In genomic region chr16:38005471-38005870, GRCm38 (mm10) we compare ENCODE assay signal across 22 mouse cellular contexts.
DNase-seq lines count a peak whose midpoint lies in the region; ATAC-seq lines count a peak whose summit lies in the region.
"Had no signal": no experiment of that assay in that cellular context is flagged by ENCODE, and none has a peak within 500 bp of the region (broad histone marks: within the 10 kb centered on the region; RNA-seq: fewer than 3 reads in every experiment).

No protein-coding gene starts in this region.

- 78% methylated on average over 10 of the region's 10 CpGs for WGBS in intestine, embryonic 14.5 days
- 82% methylated on average over 10 of the region's 10 CpGs for WGBS in intestine, embryonic 15.5 days
- 86% methylated on average over 10 of the region's 10 CpGs for WGBS in midbrain, embryonic 10.5 days

- H3K9me3 ChIP-seq in intestine, embryonic 14.5 days (ENCODE audit: control insufficient read depth, low read length): no peaks in the 10 kb centered on the region
- H3K9me3 ChIP-seq in intestine, embryonic 15.5 days: no peaks in the 10 kb centered on the region
- no peaks in the 10 kb centered on the region for H3K9me3 ChIP-seq in midbrain, embryonic 10.5 days (replicated peaks)
- H3K9me3 ChIP-seq: forebrain, embryonic 15.5 days; G1E; heart, embryonic 13.5 days; hindbrain, embryonic 10.5 days; hindbrain, embryonic 13.5 days had no signal

- no peak overlapping the region for H3K4me2 ChIP-seq in intestine, embryonic 14.5 days (ENCODE audit: low read length)
- H3K4me2 ChIP-seq in intestine, embryonic 15.5 days (replicated peaks): no peak overlapping the region
- H3K4me2 ChIP-seq: forebrain, embryonic 15.5 days; heart, embryonic 13.5 days; hindbrain, embryonic 13.5 days had no signal

- H3K4me3 ChIP-seq in intestine, embryonic 14.5 days (ENCODE audit: low read depth, low read length): no peak overlapping the region
- H3K4me3 ChIP-seq in intestine, embryonic 15.5 days (replicated peaks): no peak overlapping the region
- H3K4me3 ChIP-seq in midbrain, embryonic 10.5 days: no peak overlapping the region
- H3K4me3 ChIP-seq: forebrain, embryonic 15.5 days; heart, embryonic 13.5 days; hindbrain, embryonic 10.5 days; hindbrain, embryonic 13.5 days had no signal

- no peaks in the 10 kb centered on the region for H3K27me3 ChIP-seq in intestine, embryonic 14.5 days (replicated peaks; ENCODE audit: control insufficient read depth, insufficient read depth, low read length)
- H3K27me3 ChIP-seq in intestine, embryonic 15.5 days (replicated peaks): no peaks in the 10 kb centered on the region
- no peaks in the 10 kb centered on the region for H3K27me3 ChIP-seq in midbrain, embryonic 10.5 days (ENCODE audit: low read depth, poor library complexity, severe bottlenecking)
- H3K27me3 ChIP-seq: CH12.LX; forebrain, embryonic 15.5 days; heart, embryonic 13.5 days; hindbrain, embryonic 13.5 days; Patski had no signal

- H3K36me3 ChIP-seq in intestine, embryonic 14.5 days (ENCODE audit: control insufficient read depth, insufficient read depth, low read length): no peaks in the 10 kb centered on the region
- H3K36me3 ChIP-seq in intestine, embryonic 15.5 days: no peaks in the 10 kb centered on the region
- H3K36me3 ChIP-seq in midbrain, embryonic 10.5 days: no peaks in the 10 kb centered on the region; the same call in 1 of the 2 replicates
- H3K36me3 ChIP-seq: forebrain, embryonic 15.5 days; G1E; heart, embryonic 13.5 days had no signal

- DNase-seq in heart, adult 11 months: peak; percentile 88
- DNase-seq in heart, adult 18-20 months: no peak
- DNase-seq in intestine, embryonic 14.5 days (ENCODE audit: low spot score): peak; percentile 34
- peak; percentile 15 to 56 for DNase-seq in urinary bladder, postnatal 4 days (ENCODE audit: low spot score in 2 of 2)
- no peak for DNase-seq in urinary bladder, postnatal 25 days (ENCODE audit: low spot score)
- DNase-seq in midbrain, embryonic 10.5 days (ENCODE audit: low spot score): no peak
- DNase-seq: adrenal gland, postnatal 10 days; adrenal gland, postnatal 36 days; B cell, adult 2 months; cerebellum, adult 18-20 months; cerebellum, adult 9-10 months; cerebellum, postnatal 14 days; gastrocnemius, postnatal 25 days had no signal

- no peak overlapping the region for H3K9ac ChIP-seq in intestine, embryonic 14.5 days (ENCODE audit: low read length)
- no peak overlapping the region for H3K9ac ChIP-seq in intestine, embryonic 15.5 days
- H3K9ac ChIP-seq: forebrain, embryonic 15.5 days; heart, embryonic 13.5 days; hindbrain, embryonic 13.5 days had no signal

- H3K4me1 ChIP-seq in intestine, embryonic 14.5 days (replicated peaks; ENCODE audit: control insufficient read depth, insufficient read depth, low read length): no peaks in the 10 kb centered on the region
- no peaks in the 10 kb centered on the region for H3K4me1 ChIP-seq in intestine, embryonic 15.5 days (replicated peaks)
- H3K4me1 ChIP-seq in midbrain, embryonic 10.5 days: peaks cover 12% of the 10 kb centered on the region; the same call in 1 of the 2 replicates

- no peak for ATAC-seq in intestine, embryonic 14.5 days (replicated peaks; ENCODE audit: low FRiP score, low TSS enrichment, low read depth)
- no peak for ATAC-seq in intestine, embryonic 15.5 days
- ATAC-seq: forebrain, embryonic 15.5 days; hindbrain, embryonic 16.5 days; Patski had no signal

- no peak overlapping the region for H3K27ac ChIP-seq in intestine, embryonic 14.5 days (ENCODE audit: low read depth)
- H3K27ac ChIP-seq in intestine, embryonic 15.5 days: no peak overlapping the region
- no peak overlapping the region for H3K27ac ChIP-seq in midbrain, embryonic 10.5 days (replicated peaks)
- H3K27ac ChIP-seq: forebrain, embryonic 15.5 days; heart, embryonic 13.5 days; hindbrain, embryonic 10.5 days; hindbrain, embryonic 13.5 days had no signal

Comparison
In these comparisons a context has a peak if more than half of its experiments do, and no peak if none do; other contexts are left out.
1. DNase-seq: peak in heart, adult 11 months (single experiment), intestine, embryonic 14.5 days (single experiment) and urinary bladder, postnatal 4 days (2 of 2); none in heart, adult 18-20 months (0 of 2), urinary bladder, postnatal 25 days (single experiment) and midbrain, embryonic 10.5 days (single experiment).